Mouse (Mus musculus): ENCODE measurements around the gene Kmo. TPM values are rescaled to one million over a fixed set of nuclear protein-coding genes. Genes with fewer than 3 reads are reported as not detected.

The Kmo gene
- polyA plus RNA-seq, 1 experiment from 2014 or later = 0.53 TPM

DNA sequence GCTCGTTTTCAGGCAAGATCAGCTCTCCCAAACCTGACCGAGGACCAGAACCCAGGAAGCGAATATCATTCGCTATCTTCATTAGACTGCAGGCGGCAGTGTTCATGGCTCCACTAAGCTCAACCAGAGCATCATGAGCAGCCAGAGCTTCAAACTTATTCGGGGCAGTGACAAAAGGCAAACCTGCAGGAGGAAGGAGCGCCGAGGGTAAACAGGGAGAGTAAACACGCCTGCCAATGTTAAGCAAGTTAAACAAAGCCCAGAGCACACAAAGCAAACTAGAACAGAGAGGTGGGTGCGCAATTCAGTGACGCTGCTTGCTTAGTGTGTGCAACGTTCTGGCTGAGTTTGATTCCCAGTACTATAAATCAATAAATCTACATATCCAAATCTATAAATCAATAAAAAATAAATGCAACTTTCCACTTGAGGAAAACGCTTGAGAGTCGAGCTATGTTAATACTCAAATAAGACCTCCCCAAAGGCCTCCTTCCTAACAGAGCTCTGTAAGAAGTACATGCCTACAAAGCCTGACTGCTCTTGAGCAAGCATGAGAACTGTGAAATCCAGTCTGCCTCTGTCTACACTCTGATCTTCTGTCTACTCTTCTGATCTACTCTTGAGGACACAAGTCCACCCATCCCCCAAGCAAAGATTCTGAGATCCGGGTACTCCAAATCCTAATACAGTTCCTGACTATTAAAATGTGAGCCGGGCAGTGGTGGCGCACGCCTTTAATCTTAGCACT lies 12.2 kb upstream of the Kmo start:
- WGBS = 64% methylated on average over 18 of the region's 18 CpGs
- ATAC-seq = no peak
- H3K9ac ChIP-seq (ENCODE audit: low read depth, low read length) = no peak overlapping the region
- H3K27me3 ChIP-seq (replicated peaks; ENCODE audit: control insufficient read depth, insufficient read depth, low read length) = no peaks in the 10 kb centered on the region
- peaks cover 74% of the 10 kb centered on the region for H3K36me3 ChIP-seq (ENCODE audit: control insufficient read depth, insufficient read depth)
- no peak overlapping the region for H3K4me3 ChIP-seq (ENCODE audit: low read depth, low read length)
- no peak overlapping the region for H3K4me2 ChIP-seq (replicated peaks; ENCODE audit: low read depth)
- 0 out of 2 replicates have a peak, but pooled peaks have one; percentile 4 for TF ChIP-seq CTCF (IDR thresholded peaks at IDR 0.05; ENCODE audit: low read depth)
- H3K9me3 ChIP-seq (ENCODE audit: control insufficient read depth) = no peaks in the 10 kb centered on the region
- H3K27ac ChIP-seq (ENCODE audit: low read depth, low read length) = no peak overlapping the region; the same call in 1 of the 2 replicates
- H3K4me1 ChIP-seq (replicated peaks; ENCODE audit: control insufficient read depth, insufficient read depth, low read length) = no peaks in the 10 kb centered on the region

- Histone ChIP-seq H3K4me1 (replicated peaks; ENCODE audit: control insufficient read depth, insufficient read depth, low read length) (no peaks in the 10 kb centered on the region), H3K36me3 (ENCODE audit: control insufficient read depth, insufficient read depth) (peaks cover 76% of the 10 kb centered on the region), H3K4me2 (replicated peaks; ENCODE audit: low read depth) (no peak overlapping the region), H3K4me3 (ENCODE audit: low read depth, low read length) (no peak overlapping the region), H3K27ac (ENCODE audit: low read depth, low read length) (no peak overlapping the region), H3K9ac (ENCODE audit: low read depth, low read length) (no peak overlapping the region), H3K9me3 (ENCODE audit: control insufficient read depth) (no peaks in the 10 kb centered on the region), H3K27me3 (replicated peaks; ENCODE audit: control insufficient read depth, insufficient read depth, low read length) (no peaks in the 10 kb centered on the region)
- no peak for ATAC-seq
- no peak for TF ChIP-seq CTCF (IDR thresholded peaks at IDR 0.05; ENCODE audit: low read depth)
- 88% methylated on average over 3 of the region's 3 CpGs for WGBS
Observed at GRCm38 (mm10) chr1:175608708-175609107, 11.5 kb upstream of the Kmo start.

DNA sequence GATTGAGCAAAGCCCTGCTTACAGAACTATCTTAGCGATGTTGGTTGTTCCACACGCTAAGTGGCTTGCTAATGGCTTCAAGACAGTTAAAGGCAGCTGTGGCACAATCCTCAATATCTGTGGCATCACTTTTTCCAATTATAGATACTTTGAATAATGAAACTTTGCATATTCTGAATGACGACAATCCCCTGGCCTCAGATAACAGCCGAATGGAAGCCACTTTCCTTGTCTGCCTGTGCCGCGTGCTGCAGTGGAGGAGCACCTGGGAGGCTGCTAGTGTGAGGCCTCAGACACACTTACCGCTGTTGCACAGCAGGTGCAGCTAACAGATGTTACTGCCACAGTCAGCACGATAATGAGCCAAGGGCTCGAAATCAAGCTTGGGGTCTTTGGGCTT lies 5.2 kb upstream of the Kmo start:
- no peaks in the 10 kb centered on the region for H3K4me1 ChIP-seq (replicated peaks; ENCODE audit: control insufficient read depth, insufficient read depth, low read length)
- H3K9ac ChIP-seq (ENCODE audit: low read depth, low read length) = no peak overlapping the region
- no peak overlapping the region for H3K27ac ChIP-seq (ENCODE audit: low read depth, low read length)
- H3K9me3 ChIP-seq (ENCODE audit: control insufficient read depth) = no peaks in the 10 kb centered on the region
- no peaks in the 10 kb centered on the region for H3K27me3 ChIP-seq (replicated peaks; ENCODE audit: control insufficient read depth, insufficient read depth, low read length)
- no peak for TF ChIP-seq CTCF (IDR thresholded peaks at IDR 0.05; ENCODE audit: low read depth)
- no peak overlapping the region for H3K4me2 ChIP-seq (replicated peaks; ENCODE audit: low read depth)
- no peak for ATAC-seq
- peaks cover 84% of the 10 kb centered on the region for H3K36me3 ChIP-seq (ENCODE audit: control insufficient read depth, insufficient read depth)
- H3K4me3 ChIP-seq (ENCODE audit: low read depth, low read length) = no peak overlapping the region
- WGBS = 94% methylated on average over 9 of the region's 9 CpGs

DNA sequence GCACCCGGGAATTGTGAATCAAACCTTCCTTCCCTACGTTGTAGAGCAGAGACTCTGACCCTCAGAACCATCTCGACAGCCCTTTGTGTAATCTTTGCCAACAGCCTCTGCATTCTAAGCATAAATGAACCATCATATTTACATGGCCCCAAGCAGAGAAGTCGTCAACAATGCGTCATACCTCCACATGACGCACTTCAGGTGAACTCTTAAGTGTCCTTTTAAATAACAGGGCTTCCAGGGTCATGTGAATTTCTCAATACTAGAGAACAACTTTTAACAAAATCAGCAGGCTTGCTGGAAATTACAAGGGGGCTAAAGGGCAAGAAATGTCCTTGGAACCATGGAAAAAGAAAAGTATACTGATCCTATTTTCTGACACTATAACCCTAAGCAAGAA lies 3.5 kb downstream of the Kmo start:
- TF ChIP-seq CTCF (IDR thresholded peaks at IDR 0.05; ENCODE audit: low read depth) = no peak
- Histone ChIP-seq H3K9ac (ENCODE audit: low read depth, low read length) (no peak overlapping the region), H3K36me3 (ENCODE audit: control insufficient read depth, insufficient read depth) (peaks cover 15% of the 10 kb centered on the region), H3K9me3 (ENCODE audit: control insufficient read depth) (no peaks in the 10 kb centered on the region), H3K4me3 (ENCODE audit: low read depth, low read length) (no peak overlapping the region), H3K4me1 (replicated peaks; ENCODE audit: control insufficient read depth, insufficient read depth, low read length) (peaks cover 3% of the 10 kb centered on the region), H3K27ac (ENCODE audit: low read depth, low read length) (no peak overlapping the region), H3K27me3 (replicated peaks; ENCODE audit: control insufficient read depth, insufficient read depth, low read length) (no peaks in the 10 kb centered on the region), H3K4me2 (replicated peaks; ENCODE audit: low read depth) (no peak overlapping the region)
- 53% methylated on average over 6 of the region's 6 CpGs for WGBS
- no peak for ATAC-seq

GRCm38 (mm10) chr1:175625257-175625879 lies 5.2 kb downstream of the Kmo start, which contains the start of gene Fh1:
Fh1 (minus strand) TSS chr1:175625635.
- Histone ChIP-seq H3K9ac (ENCODE audit: low read depth, low read length) (peak within 1 kb of the TSS; percentile 67), H3K36me3 (ENCODE audit: control insufficient read depth, insufficient read depth) (0 out of 2 replicates have a peak, but pooled peaks cover 2% of the 10 kb centered on the region), H3K4me1 (replicated peaks; ENCODE audit: control insufficient read depth, insufficient read depth, low read length) (peaks cover 3% of the 10 kb centered on the region), H3K4me2 (replicated peaks; ENCODE audit: low read depth) (peak within 1 kb of the TSS; percentile 73), H3K9me3 (ENCODE audit: control insufficient read depth) (no peaks in the 10 kb centered on the region), H3K4me3 (ENCODE audit: low read depth, low read length) (peak within 1 kb of the TSS; percentile 68), H3K27me3 (replicated peaks; ENCODE audit: control insufficient read depth, insufficient read depth, low read length) (no peaks in the 10 kb centered on the region), H3K27ac (ENCODE audit: low read depth, low read length) (peak within 1 kb of the TSS; percentile 88)
- under 1% methylated on average over 58 of the region's 58 CpGs for WGBS
- peak; percentile 100 for ATAC-seq
- TF ChIP-seq CTCF (IDR thresholded peaks at IDR 0.05; ENCODE audit: low read depth) = no peak

DNA sequence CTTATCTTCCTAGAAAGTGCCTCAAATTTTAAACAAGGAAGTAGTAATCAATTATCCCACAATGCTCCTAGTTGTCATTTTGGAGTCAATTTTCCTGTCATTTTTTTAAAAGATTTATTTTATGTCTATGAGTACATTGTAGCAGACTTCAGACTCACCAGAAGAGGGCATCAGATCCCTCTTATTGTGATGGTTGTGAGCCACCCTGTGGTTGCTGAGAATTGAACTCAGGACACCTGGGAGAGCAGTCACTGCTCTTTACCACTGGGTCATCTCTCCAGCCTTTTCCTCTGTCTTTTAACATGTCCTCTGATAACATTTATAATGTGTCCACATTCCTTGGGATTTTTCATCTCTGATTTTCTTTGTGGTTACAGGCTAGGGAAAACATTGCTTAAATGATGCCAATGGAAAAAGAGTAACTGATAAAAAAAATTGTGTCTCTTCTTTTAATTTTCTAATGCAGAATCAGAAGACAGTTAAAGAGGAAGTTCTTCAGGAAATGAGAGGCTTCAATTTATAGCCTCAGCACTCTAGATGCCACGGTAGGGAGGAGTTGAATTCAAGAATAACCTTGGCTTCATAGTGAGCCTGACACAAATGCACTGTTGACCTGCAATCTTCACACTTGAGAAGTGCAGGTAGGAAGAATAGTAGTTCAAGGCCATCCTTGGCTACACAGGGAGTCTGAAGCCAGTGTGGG lies 6.0 kb downstream of the Kmo start:
- Histone ChIP-seq H3K4me3 (ENCODE audit: low read depth, low read length) (peak overlapping the region; percentile 68), H3K27ac (ENCODE audit: low read depth, low read length) (peak overlapping the region; percentile 88), H3K9me3 (ENCODE audit: control insufficient read depth) (no peaks in the 10 kb centered on the region), H3K36me3 (ENCODE audit: control insufficient read depth, insufficient read depth) (no peaks in the 10 kb centered on the region), H3K27me3 (replicated peaks; ENCODE audit: control insufficient read depth, insufficient read depth, low read length) (no peaks in the 10 kb centered on the region), H3K9ac (ENCODE audit: low read depth, low read length) (0 out of 2 replicates have a peak overlapping the region, but pooled peaks have one; percentile 37), H3K4me2 (replicated peaks; ENCODE audit: low read depth) (peak overlapping the region; percentile 73), H3K4me1 (replicated peaks; ENCODE audit: control insufficient read depth, insufficient read depth, low read length) (peaks cover 3% of the 10 kb centered on the region)
- peak; percentile 65 for ATAC-seq
- 86% methylated on average over 1 of the region's 1 CpGs for WGBS
- TF ChIP-seq CTCF (IDR thresholded peaks at IDR 0.05; ENCODE audit: low read depth) = peak; percentile 81

Data from intestine, postnatal 0 days (tissue).